Mouse (Mus musculus): ENCODE results near the gene Zfp113. TPM values are rescaled to one million over a fixed set of nuclear protein-coding genes. Genes with fewer than 3 reads are reported as not detected.

Zfp113 gene
- polyA plus RNA-seq, 1 experiment from 2014 or later = 4.6 TPM

DNA sequence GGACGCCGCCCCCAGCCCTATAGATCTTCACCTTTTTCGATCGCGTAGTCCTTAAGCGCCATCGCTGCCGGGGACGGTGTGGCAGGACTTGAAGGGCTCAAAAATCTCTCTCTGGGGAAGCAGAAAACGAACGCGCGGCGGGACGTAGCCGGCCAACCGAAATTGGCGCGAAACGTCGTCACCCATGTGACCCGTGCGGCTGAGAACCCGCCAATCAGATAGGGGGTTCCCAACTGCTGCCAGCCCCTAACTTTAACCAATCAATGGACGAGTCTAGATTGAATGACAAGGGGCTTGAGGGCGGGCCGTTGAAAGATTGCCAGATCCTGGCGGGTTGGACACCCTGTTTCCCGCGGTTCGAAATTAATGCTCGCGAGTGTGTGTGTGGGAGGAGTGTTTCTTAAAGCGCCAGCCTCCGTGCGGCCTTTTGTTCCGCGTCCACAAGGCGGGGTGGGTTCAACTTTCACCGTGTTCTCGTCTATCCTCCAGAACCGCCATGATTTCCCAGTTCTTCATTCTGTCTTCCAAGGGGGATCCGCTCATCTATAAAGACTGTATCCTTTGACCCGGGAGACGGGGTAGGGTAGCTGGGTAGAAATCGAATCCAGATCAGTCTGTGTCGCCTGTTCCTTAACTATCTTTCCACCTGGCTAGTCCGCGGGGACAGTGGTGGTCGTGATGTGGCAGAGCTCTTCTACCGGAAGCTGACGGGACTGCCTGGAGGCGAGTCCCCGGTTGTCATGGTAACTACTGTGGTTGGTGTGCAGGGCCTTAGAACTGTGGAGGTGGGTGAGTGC lies 16.3 kb upstream of the Zfp113 start, which contains the start of the genes Ap4m1 and Mcm7:
Gene Ap4m1, plus strand, starts transcription at position 308 of the 797 bp plus-strand sequence.
Gene Mcm7, minus strand, starts transcription at position 728 of the 797 bp plus-strand sequence.
- H3K9ac ChIP-seq = peak within 1 kb of the TSS; percentile 95
- ATAC-seq (ENCODE audit: low read depth) (peak; percentile 84), DNase-seq (peak; percentile 95)
- H3K27me3 ChIP-seq = no peaks in the 10 kb centered on the region
- H3K4me2 ChIP-seq = peak within 1 kb of the TSS; percentile 93
- under 1% methylated on average over 54 of the region's 54 CpGs for WGBS (ENCODE audit: insufficient replicate concordance)
- H3K4me3 ChIP-seq (replicated peaks) = peak within 1 kb of the TSS; percentile 92
- H3K4me1 ChIP-seq (replicated peaks) = peaks cover 53% of the 10 kb centered on the region
- peaks cover 62% of the 10 kb centered on the region for H3K36me3 ChIP-seq
- peak within 1 kb of the TSS; percentile 99 for H3K27ac ChIP-seq
- no peaks in the 10 kb centered on the region for H3K9me3 ChIP-seq (replicated peaks)

DNA sequence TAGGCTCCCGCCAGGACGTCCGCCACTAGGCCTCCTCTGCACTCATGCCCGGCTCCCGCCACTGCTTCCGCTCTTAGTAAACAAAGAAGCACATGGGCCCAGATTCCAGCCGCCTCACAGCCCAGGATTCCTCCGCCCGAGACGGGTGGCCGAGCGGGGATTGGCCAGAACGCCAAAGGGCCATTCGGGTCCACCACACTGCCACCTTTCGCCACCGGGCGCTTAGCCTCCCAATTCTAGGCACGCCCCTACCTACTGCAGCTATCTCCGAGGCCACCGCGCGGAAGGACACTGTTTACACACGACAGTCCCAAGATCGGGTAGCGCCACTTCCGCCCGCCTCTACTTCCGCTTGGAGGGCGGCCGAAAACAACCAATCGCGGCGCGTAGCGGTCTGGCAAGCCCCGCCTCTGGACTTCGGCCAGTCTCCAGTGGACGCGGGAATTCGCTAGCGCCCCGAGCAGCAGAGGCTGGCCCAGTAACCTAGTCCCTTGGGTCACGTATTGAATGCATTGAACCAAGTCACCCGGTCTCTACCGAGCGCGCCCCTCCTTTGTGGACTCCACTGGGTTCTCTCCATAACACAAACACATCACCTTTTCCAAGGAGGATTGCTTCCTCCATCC lies 15.5 kb upstream of the Zfp113 start:
- H3K27me3 ChIP-seq = no peaks in the 10 kb centered on the region
- peak overlapping the region; percentile 93 for H3K4me2 ChIP-seq
- peak; percentile 84 for ATAC-seq (ENCODE audit: low read depth)
- peak overlapping the region; percentile 99 for H3K27ac ChIP-seq
- H3K36me3 ChIP-seq = peaks cover 62% of the 10 kb centered on the region
- no peaks in the 10 kb centered on the region for H3K9me3 ChIP-seq (replicated peaks)
- peak overlapping the region; percentile 95 for H3K9ac ChIP-seq
- DNase-seq = peak; percentile 94
- WGBS (ENCODE audit: insufficient replicate concordance) = under 1% methylated on average over 47 of the region's 47 CpGs
- H3K4me3 ChIP-seq (replicated peaks) = peak overlapping the region; percentile 92
- H3K4me1 ChIP-seq (replicated peaks) = peaks cover 59% of the 10 kb centered on the region

DNA sequence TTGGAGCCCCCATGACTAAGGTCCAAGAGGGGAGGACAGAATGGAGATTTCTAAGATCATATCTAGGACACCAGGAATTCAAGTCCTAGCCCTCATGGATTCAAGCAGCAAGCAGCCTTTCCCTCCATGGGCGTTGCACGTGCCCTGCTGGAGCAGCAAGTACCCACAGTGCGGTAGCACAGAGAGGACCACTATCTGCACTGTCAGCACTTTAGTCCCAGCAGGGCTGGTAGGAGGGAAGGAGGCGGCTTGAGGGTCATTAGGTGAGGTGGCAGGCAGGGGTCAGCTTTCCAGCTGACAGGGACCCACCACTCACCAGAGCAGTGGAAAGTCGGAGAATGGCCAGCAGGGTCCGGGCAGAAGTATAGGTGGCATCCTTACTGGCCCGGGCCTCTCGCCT lies 10.1 kb upstream of the Zfp113 start:
- H3K9me3 ChIP-seq (replicated peaks) = no peaks in the 10 kb centered on the region
- H3K4me1 ChIP-seq (replicated peaks) = peaks cover 71% of the 10 kb centered on the region
- 83% methylated on average over 8 of the region's 8 CpGs for WGBS (ENCODE audit: insufficient replicate concordance)
- ATAC-seq (ENCODE audit: low read depth) (no peak), DNase-seq (no peak)
- no peak overlapping the region for H3K4me2 ChIP-seq
- no peak overlapping the region for H3K27ac ChIP-seq
- H3K36me3 ChIP-seq = peaks cover 79% of the 10 kb centered on the region
- H3K9ac ChIP-seq = no peak overlapping the region
- no peak overlapping the region for H3K4me3 ChIP-seq (replicated peaks)
- H3K27me3 ChIP-seq = no peaks in the 10 kb centered on the region

DNA sequence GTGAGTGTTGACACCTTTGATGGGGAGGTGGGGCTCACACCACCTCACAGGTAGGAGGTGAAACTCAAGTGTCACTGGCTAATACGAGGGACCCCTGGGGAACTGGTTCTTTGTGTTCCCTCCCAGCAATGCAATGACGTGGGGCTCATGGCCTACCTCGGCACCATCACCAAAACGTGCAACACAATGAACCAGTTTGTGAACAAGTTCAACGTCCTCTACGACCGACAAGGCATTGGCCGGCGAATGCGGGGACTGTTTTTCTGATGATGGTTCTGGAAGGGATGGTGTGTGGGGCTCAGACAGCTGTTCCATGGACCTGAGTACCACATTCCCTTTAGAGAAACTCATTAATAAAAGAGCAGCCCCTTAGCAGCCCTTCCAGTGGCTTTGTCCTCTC lies 8.1 kb upstream of the Zfp113 start:
- Histone ChIP-seq H3K27me3 (no peaks in the 10 kb centered on the region), H3K4me1 (replicated peaks) (peaks cover 59% of the 10 kb centered on the region), H3K4me3 (replicated peaks) (0 out of 2 replicates have a peak overlapping the region, but pooled peaks have one; percentile 3), H3K27ac (peak overlapping the region; percentile 73; the same call in 1 of the 2 replicates), H3K9me3 (replicated peaks) (no peaks in the 10 kb centered on the region), H3K9ac (no peak overlapping the region), H3K36me3 (peaks cover 66% of the 10 kb centered on the region), H3K4me2 (no peak overlapping the region)
- DNase-seq (no peak), ATAC-seq (ENCODE audit: low read depth) (no peak)
- 74% methylated on average over 10 of the region's 10 CpGs for WGBS (ENCODE audit: insufficient replicate concordance)

DNA sequence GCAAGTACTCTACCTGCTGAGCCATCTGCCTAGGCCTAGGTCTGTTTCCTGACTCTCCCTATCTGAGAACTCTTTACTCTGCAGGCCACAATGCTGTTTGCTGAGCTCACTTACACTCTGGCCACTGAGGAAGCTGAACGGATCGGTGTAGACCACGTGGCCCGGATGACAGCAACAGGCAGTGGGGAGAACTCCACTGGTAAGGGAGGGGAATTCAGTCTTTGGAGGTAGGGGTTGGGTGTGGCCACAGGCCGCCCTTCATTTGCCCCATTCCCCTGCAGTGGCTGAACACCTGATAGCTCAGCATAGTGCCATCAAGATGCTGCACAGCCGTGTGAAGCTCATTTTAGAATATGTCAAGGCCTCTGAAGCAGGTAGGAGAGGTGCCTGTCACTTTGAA lies 7.5 kb upstream of the Zfp113 start:
- Histone ChIP-seq H3K9me3 (replicated peaks) (no peaks in the 10 kb centered on the region), H3K27ac (peak overlapping the region; percentile 73), H3K4me2 (no peak overlapping the region; the same call in 1 of the 2 replicates), H3K9ac (no peak overlapping the region), H3K4me3 (replicated peaks) (peak overlapping the region; percentile 90; the same call in 1 of the 2 replicates), H3K4me1 (replicated peaks) (peaks cover 55% of the 10 kb centered on the region), H3K27me3 (no peaks in the 10 kb centered on the region), H3K36me3 (peaks cover 60% of the 10 kb centered on the region)
- ATAC-seq (ENCODE audit: low read depth) (no peak), DNase-seq (no peak)
- 56% methylated on average over 6 of the region's 6 CpGs for WGBS (ENCODE audit: insufficient replicate concordance)

DNA sequence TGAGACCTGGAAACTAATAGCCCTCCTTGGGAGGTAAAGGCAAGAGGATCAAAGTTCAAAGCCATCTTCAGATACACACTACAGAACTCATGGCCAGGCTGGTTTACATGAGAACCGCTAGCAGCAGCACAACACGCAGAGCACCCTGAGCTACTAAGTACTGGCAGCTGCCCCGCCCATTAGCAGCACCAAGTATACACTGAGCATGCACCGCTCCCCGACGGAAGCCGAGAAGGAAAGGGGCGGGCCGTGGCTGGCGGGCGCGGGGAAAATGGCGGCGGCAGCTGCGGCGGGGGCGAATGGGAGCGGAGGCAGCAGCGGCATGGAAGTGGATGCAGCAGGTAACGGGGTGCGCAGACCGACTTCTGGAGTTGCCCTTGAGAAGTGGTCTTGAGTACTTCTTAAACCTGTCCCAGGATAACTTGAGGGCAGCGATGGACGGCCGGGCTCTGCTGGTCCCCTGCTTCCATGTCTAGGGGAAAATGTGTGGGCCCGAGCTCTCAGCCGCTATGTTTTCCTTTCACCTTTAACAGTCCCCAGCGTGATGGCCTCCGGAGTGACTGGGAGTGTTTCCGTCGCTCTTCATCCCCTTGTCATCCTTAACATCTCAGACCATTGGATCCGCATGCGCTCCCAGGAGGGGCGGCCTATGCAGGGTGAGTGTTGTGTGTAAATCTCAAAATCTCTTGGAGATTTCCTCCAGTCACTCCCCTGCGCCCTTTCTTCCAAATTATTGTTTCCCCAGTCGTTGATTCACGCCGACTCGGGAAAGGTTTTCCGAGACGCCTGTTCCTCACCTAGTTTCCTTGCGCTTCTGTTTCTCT lies 5.5 kb upstream of the Zfp113 start, which contains the start of gene Cops6:
Gene Cops6, plus strand, starts transcription at position 230 of the 824 bp plus-strand sequence.
- Histone ChIP-seq H3K9me3 (replicated peaks) (no peaks in the 10 kb centered on the region), H3K9ac (peak within 1 kb of the TSS; percentile 88), H3K36me3 (peaks cover 41% of the 10 kb centered on the region), H3K4me1 (replicated peaks) (peaks cover 37% of the 10 kb centered on the region), H3K27me3 (no peaks in the 10 kb centered on the region), H3K27ac (peak within 1 kb of the TSS; percentile 73), H3K4me2 (peak within 1 kb of the TSS; percentile 83), H3K4me3 (replicated peaks) (peak within 1 kb of the TSS; percentile 90)
- under 1% methylated on average over 42 of the region's 42 CpGs for WGBS (ENCODE audit: insufficient replicate concordance)
- peak; percentile 91 for DNase-seq
- peak; percentile 94 for ATAC-seq (ENCODE audit: low read depth)

DNA sequence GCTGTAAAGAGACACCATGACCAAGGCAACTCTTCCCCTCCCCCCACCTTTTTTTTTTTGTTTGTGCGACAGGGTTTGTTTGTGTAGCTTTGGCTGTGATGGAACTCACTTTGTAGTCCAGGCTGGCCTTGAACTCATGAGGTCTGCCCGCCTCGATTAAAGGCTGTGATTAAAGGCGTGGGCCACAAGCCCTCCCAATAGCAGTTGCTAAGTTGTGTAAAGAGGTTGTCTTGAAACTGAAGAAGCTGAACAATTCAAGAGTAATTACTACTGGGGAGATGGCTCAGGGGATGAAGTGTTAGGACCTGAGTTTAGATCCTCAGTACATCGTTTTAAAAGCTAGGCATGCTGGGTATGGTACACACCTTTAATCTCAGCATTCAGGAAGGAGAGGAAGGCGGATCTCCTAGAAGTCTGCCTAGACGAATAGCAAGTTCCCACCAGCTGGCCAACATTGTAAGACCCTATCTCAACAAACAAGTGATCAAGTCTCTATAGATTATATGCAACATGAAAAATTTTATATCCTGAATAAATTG lies 4.7 kb upstream of the Zfp113 start:
- H3K9me3 ChIP-seq (replicated peaks) = no peaks in the 10 kb centered on the region
- H3K4me2 ChIP-seq = peak overlapping the region; percentile 83
- no peaks in the 10 kb centered on the region for H3K27me3 ChIP-seq
- peaks cover 33% of the 10 kb centered on the region for H3K36me3 ChIP-seq
- peak overlapping the region; percentile 90 for H3K4me3 ChIP-seq (replicated peaks)
- H3K4me1 ChIP-seq (replicated peaks) = peaks cover 36% of the 10 kb centered on the region
- H3K27ac ChIP-seq = peak overlapping the region; percentile 61
- 60% methylated on average over 7 of the region's 7 CpGs for WGBS (ENCODE audit: insufficient replicate concordance)
- DNase-seq (no peak), ATAC-seq (ENCODE audit: low read depth) (no peak)
- H3K9ac ChIP-seq = peak overlapping the region; percentile 88

DNA sequence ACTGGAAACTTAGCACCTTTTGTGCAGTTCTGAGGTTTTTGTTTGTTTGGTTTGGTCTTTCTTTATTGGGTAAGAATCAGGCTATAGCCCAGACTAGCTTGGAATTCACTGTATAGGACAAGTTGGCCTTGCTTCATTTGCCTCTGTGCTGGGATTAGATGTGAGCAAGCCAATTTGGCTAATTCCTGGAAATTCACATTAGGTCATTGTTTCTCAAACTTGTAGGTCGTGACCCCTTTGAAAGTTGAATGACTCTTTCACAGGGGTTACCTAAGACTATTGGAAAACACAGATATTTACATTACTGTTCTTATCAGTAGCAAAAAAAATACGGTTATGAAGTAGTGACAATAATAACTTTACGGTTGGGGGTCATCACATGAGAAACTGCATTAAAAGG lies 1.2 kb downstream of the Zfp113 start:
- no peak for DNase-seq
- no peaks in the 10 kb centered on the region for H3K9me3 ChIP-seq (replicated peaks)
- peak overlapping the region; percentile 87 for H3K4me3 ChIP-seq (replicated peaks)
- peak overlapping the region; percentile 87 for H3K9ac ChIP-seq
- peaks cover 25% of the 10 kb centered on the region for H3K36me3 ChIP-seq
- H3K4me1 ChIP-seq (replicated peaks) = peaks cover 18% of the 10 kb centered on the region
- H3K27ac ChIP-seq = no peak overlapping the region
- H3K4me2 ChIP-seq = peak overlapping the region; percentile 83
- no peak for ATAC-seq (ENCODE audit: low read depth)
- no peaks in the 10 kb centered on the region for H3K27me3 ChIP-seq
- 58% methylated on average over 3 of the region's 3 CpGs for WGBS (ENCODE audit: insufficient replicate concordance)

DNA sequence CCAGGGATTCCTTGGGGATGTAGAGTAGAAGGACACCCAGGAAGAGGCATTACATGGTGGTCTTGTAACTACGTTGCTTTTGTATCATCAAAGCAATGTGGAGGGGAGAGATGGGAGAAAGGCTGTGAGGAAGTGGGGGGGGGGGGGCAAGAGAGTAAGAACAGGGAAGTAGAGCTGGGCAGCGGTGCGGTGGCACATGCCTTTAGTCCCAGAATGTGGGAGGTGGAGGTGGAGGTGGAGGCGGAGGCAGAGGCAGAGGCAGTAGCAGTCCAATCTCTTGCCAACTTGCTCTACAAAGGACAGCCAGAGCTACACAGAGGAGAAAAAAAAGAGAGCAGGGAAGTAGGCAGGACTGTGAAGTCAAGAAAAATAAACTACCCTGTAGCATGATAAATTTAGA lies 17.0 kb downstream of the Zfp113 start:
- Histone ChIP-seq H3K36me3 (peaks cover 23% of the 10 kb centered on the region), H3K27me3 (no peaks in the 10 kb centered on the region), H3K9me3 (replicated peaks) (no peaks in the 10 kb centered on the region), H3K4me2 (no peak overlapping the region), H3K4me1 (replicated peaks) (peaks cover 21% of the 10 kb centered on the region), H3K4me3 (replicated peaks) (no peak overlapping the region), H3K9ac (no peak overlapping the region), H3K27ac (no peak overlapping the region)
- WGBS (ENCODE audit: insufficient replicate concordance) = 24% methylated on average over 4 of the region's 4 CpGs
- ATAC-seq (ENCODE audit: low read depth) (no peak), DNase-seq (no peak)

DNA sequence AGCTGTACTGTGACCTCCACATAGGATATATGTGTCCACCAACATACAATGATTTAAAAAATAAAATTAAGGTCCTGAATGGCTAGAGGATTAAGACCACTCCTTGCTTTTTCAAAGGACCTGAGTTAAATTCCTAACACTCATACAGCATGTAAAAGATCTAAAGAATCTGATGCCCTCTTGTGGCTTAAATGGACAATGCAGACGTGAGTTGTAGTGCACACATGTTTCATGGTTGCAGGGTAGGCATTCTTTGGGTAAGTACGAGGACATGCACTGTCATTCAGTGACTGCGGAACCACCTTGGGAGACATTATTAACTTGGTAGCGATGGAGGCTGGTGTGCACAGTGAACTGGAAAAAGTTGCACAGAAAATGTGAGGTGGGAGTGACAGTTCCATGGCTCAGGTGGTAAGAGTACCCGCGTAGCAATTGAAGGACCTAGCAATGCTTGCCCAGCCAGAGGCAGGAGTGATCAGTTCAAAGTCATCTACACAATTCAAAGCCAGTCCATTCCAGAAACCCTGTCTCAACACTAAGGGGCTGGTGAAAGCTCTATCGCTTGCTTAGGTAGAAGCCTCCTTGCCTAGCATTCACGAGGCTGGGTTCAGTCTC lies 17.5 kb downstream of the Zfp113 start:
- no peaks in the 10 kb centered on the region for H3K9me3 ChIP-seq (replicated peaks)
- no peak overlapping the region for H3K4me2 ChIP-seq
- peaks cover 27% of the 10 kb centered on the region for H3K36me3 ChIP-seq
- no peaks in the 10 kb centered on the region for H3K27me3 ChIP-seq
- no peak overlapping the region for H3K9ac ChIP-seq
- H3K27ac ChIP-seq = no peak overlapping the region
- 50% methylated on average over 8 of the region's 8 CpGs for WGBS (ENCODE audit: insufficient replicate concordance)
- peak; percentile 31 for DNase-seq
- peaks cover 21% of the 10 kb centered on the region for H3K4me1 ChIP-seq (replicated peaks)
- peak; percentile 52; the same call in 1 of the 2 replicates for ATAC-seq (ENCODE audit: low read depth)
- H3K4me3 ChIP-seq (replicated peaks) = no peak overlapping the region

Data from liver, embryonic 13.5 days (tissue).